Mouse (Mus musculus) lung, adult 2 months (tissue): ENCODE measurements around the gene Mgat5.

Experiments
- CTCF ChIP-seq: fragments of 200-500 bp; IDR thresholded peaks from 2 replicates; pipeline ENCODE4 v1.5.1; 2011; ENCODE audit warnings: mild to moderate bottlenecking, low read length, control low read depth; ENCODE audit not compliant: insufficient read depth
- POLR2A ChIP-seq: fragments of 200-500 bp; IDR thresholded peaks from 2 replicates; pipeline ENCODE4 v1.6.1; 2011; ENCODE audit warnings: low read depth, mild to moderate bottlenecking, control low read depth, low read length, borderline replicate concordance; ENCODE audit errors: extremely low read depth

GRCm38 (mm10) chr1:127536448-127536847 is 331.6 kb downstream of the Mgat5 start:
- TF ChIP-seq CTCF, result no peak
- no peak for TF ChIP-seq POLR2A
